Mouse (Mus musculus) heart, adult 2 months (tissue): ENCODE results near the gene Eif4a3.

Experiments
- CTCF ChIP-seq: fragments of 200-600 bp; IDR thresholded peaks from 2 replicates; pipeline ENCODE4 v1.8.1; 2022; ENCODE audit warnings: antibody characterized with exemption, mild to moderate bottlenecking, moderate library complexity
- EP300 ChIP-seq: fragments of 200-500 bp; IDR thresholded peaks from 2 replicates; pipeline ENCODE4 v1.6.1; 2011; ENCODE audit warnings: low read depth, low read length, control low read depth; ENCODE audit not compliant: insufficient read depth
- POLR2A ChIP-seq: fragments of 200-500 bp; IDR thresholded peaks from 2 replicates; pipeline ENCODE4 v1.6.1; 2011; ENCODE audit warnings: mild to moderate bottlenecking, low read depth, low read length, control low read depth; ENCODE audit not compliant: insufficient read depth

- no peak for TF ChIP-seq POLR2A
- no peak for TF ChIP-seq CTCF
- no peak for TF ChIP-seq EP300
Observed at GRCm38 (mm10) chr11:119339179-119339578, 39.3 kb upstream of the Eif4a3 start.
